Mouse (Mus musculus) limb, embryonic 11.5 days (tissue): ENCODE measurements around the gene Vamp5. TPM values are rescaled to one million over a fixed set of nuclear protein-coding genes. Genes with fewer than 3 reads are reported as not detected.
A peak's percentile ranks its signal among the peaks of the same experiment; 100 is the strongest.

Experiments
- ATAC-seq: fragments of 200-750 bp; cut with Nextera tagmentation; 2 replicates; pipeline ENCODE4 v1.8.0; 2017; ENCODE audit warnings: low read depth; ENCODE audit not compliant: insufficient number of reproducible peaks, low FRiP score, low TSS enrichment
- DNase-seq: peaks from one replicate; pipeline ENCODE4 v3.0.0-alpha.2; 2015; ENCODE audit warnings: low spot score
- H3K27ac ChIP-seq: fragments of 300-500 bp; sonication (generic); replicated peaks from 2 replicates; pipeline ENCODE4 v1.5.1; 2014; ENCODE audit warnings: low read depth, mild to moderate bottlenecking, low read length
- H3K27me3 ChIP-seq: fragments of 300-500 bp; sonication (generic); 2 replicates; pipeline ENCODE4 v1.6.1; 2014; ENCODE audit warnings: mild to moderate bottlenecking, low read length, mixed read lengths; ENCODE audit not compliant: control insufficient read depth, insufficient read depth
- H3K36me3 ChIP-seq: fragments of 300-500 bp; sonication (generic); 2 replicates; pipeline ENCODE4 v1.6.1; 2014; ENCODE audit warnings: mild to moderate bottlenecking, low read length, moderate library complexity, mixed read lengths; ENCODE audit not compliant: control insufficient read depth, insufficient read depth
- H3K4me1 ChIP-seq: fragments of 300-500 bp; sonication (generic); 2 replicates; pipeline ENCODE4 v1.6.1; 2014; ENCODE audit warnings: low read length, mixed read lengths; ENCODE audit not compliant: control insufficient read depth, insufficient read depth
- H3K4me2 ChIP-seq: fragments of 300-500 bp; sonication (generic); 2 replicates; pipeline ENCODE4 v1.6.1; 2014; ENCODE audit warnings: low read depth, mild to moderate bottlenecking, moderate library complexity; ENCODE audit not compliant: severe bottlenecking
- H3K4me3 ChIP-seq: fragments of 300-500 bp; sonication (generic); 2 replicates; pipeline ENCODE4 v1.5.1; 2014; ENCODE audit warnings: low read depth, low read length
- H3K9ac ChIP-seq: fragments of 300-500 bp; sonication (generic); 2 replicates; pipeline ENCODE4 v1.6.1; 2014; ENCODE audit warnings: mild to moderate bottlenecking, low read length
- H3K9me3 ChIP-seq: fragments of 300-500 bp; sonication (generic); 2 replicates; pipeline ENCODE4 v1.6.1; 2016; ENCODE audit warnings: low read length; ENCODE audit not compliant: control insufficient read depth
- WGBS: fragments of 180-500 bp; shearing (Covaris S2); extraction: QIAGEN DNeasy Blood & Tissue Kit; methylation state at CpG from one replicate; pipeline ENCODE4 v1.1.7; 2014; 5-methylcytosine and 5-hydroxymethylcytosine counted together
- polyA plus RNA-seq: library from polyadenylated mRNA; unstranded; fragments of >200 nt; fragmentation: Nextera tagmentation; extraction: Ambion mirVana; gene quantifications from 2 replicates; pipeline ENCODE4 v1.2.1, GENCODE M21; 2014

Gene Vamp5
- polyA plus RNA-seq: 15.2 and 17.0 TPM in 2 replicates

DNA sequence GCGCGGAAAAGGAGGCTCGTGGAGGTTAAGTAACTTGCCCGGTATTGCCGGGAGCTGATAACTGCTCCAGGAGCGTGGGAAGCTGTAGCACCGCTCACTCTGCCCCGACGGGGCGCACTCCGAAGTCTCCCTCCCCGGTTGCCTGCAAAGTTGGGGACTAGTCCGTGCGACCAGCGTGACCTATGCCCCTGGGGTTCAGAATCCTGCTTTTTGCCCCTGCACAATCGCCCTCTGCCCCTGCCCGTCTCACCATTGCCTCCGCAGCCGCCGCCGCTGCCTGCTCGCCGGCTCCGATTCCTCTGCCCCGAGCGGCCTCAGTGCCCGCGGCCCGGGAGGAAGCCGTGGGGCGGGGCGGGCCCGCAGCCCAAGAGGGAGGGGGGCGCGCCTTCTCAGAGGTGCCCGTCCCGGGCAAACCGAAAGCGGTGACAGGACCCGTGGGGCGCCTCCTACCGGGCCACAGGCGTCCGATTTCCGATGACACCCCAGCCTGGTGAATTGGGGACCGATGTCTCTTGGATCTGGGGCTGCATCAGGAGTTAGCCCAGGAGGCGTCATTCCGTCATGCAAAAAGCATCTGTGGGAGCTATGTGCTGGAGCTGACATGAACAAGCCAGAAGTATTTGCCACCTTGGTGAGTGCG lies at the start of gene Vamp5:
Gene Vamp5, minus strand, starts transcription at position 338 of the 640 bp plus-strand sequence.
- peak within 1 kb of the TSS; percentile 39 for H3K4me3 ChIP-seq
- H3K4me2 ChIP-seq: peak within 1 kb of the TSS; percentile 51

DNA sequence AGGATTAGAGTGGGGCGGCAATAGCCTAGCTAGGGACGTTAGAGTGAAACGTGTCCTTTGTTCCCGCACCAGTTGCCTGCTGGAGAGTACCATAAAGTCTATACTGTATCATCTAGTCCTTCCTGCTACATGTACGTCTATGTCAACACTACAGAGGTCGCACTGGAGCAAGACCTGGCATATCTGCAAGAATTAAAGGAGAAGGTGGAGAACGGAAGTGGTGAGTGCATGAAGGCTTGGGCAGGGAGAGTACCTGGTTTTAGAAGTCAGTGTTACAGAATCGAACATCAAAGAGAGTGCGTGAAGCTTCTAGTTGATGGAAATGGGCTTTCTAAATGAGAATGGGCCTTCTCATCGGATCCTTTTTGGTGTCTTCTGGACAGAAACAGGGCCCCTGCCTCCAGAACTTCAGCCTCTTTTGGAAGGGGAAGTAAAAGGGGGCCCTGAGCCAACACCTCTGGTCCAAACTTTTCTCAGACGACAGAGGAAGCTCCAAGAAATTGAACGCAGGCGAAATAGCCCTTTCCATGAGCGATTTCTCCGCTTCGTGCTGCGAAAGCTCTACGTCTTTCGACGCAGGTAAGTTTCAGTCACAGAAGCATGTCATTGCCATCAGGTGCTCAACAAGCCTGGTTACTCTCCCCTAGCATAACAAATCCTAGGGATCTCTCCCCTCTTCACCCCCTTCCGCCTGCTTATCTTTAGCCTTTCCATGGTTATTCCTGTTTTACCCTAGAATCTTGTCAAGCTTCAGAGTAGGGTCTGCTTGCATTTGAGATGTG lies 49.0 kb upstream of the Vamp5 start:
- peaks cover 28% of the 10 kb centered on the region for H3K36me3 ChIP-seq
- no peak overlapping the region for H3K4me2 ChIP-seq
- H3K27ac ChIP-seq: no peak overlapping the region
- H3K4me1 ChIP-seq: no peaks in the 10 kb centered on the region
- DNase-seq: no peak
- WGBS: 89% methylated on average over 21 of the region's 21 CpGs
- ATAC-seq: no peak
- no peaks in the 10 kb centered on the region for H3K9me3 ChIP-seq
- no peaks in the 10 kb centered on the region for H3K27me3 ChIP-seq
- no peak overlapping the region for H3K4me3 ChIP-seq
- H3K9ac ChIP-seq: no peak overlapping the region

More for the DNA sequence above, at the start of gene Vamp5:
- ATAC-seq: peak; percentile 61
- Histone ChIP-seq H3K27me3 (peaks cover 3% of the 10 kb centered on the region; the same call in 1 of the 2 replicates), H3K27ac (no peak within 1 kb of the TSS), H3K9me3 (no peaks in the 10 kb centered on the region), H3K36me3 (no peaks in the 10 kb centered on the region; the same call in 1 of the 2 replicates), H3K9ac (peak within 1 kb of the TSS; percentile 41), H3K4me1 (peaks cover 8% of the 10 kb centered on the region)
- 1% methylated on average over 48 of the region's 49 CpGs for WGBS
- peak; percentile 62 for DNase-seq

DNA sequence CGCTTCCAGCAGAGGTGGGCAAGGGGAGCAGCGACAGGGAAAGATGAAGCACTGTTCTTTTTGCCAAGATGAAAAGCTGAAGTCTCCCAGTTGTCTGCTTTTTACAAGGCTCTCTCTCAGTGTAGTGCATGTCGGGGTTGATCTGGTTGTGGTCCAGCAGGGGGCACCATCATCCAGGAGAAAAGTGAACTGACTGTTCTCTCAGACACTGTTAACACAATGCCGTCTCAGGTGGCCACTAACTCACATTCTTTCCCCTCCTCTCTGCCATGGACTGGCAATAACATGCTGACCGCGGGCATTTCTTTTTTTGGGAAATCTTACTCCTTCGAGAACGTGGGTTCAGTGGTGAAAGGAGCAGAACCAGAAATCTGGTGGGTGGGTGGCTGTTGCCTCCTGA lies 47.8 kb upstream of the Vamp5 start:
- Histone ChIP-seq H3K27me3 (no peaks in the 10 kb centered on the region), H3K4me3 (no peak overlapping the region), H3K27ac (no peak overlapping the region), H3K9ac (no peak overlapping the region), H3K9me3 (no peaks in the 10 kb centered on the region), H3K4me2 (no peak overlapping the region), H3K36me3 (peaks cover 31% of the 10 kb centered on the region), H3K4me1 (no peaks in the 10 kb centered on the region)
- ATAC-seq (0 out of 2 replicates have a peak, but pooled peaks have one; percentile 61), DNase-seq (peak; percentile 84)
- 41% methylated on average over 8 of the region's 8 CpGs for WGBS

DNA sequence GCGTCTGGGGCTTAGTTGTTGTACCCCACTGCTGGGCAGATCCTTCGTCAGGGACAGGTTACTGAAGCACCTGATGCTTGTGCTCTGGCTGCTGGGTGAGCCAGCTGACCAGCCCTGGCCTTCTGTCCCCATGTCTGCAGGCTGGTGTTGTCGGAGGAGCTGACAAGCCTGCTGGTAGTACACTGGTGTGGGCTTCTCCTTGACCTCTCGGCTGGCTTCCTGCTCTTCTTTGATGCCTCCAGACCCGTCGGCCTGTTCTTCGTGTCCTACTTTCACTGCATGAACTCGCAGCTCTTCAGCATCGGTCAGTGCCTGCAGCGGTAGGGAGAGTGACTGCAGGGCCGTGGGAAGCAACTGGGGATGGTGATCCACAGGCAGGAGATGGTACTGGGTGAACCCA lies 45.4 kb upstream of the Vamp5 start:
- no peaks in the 10 kb centered on the region for H3K9me3 ChIP-seq
- WGBS: 94% methylated on average over 11 of the region's 11 CpGs
- no peak overlapping the region for H3K4me2 ChIP-seq
- no peak for DNase-seq
- no peak overlapping the region for H3K9ac ChIP-seq
- no peak for ATAC-seq
- H3K4me1 ChIP-seq: no peaks in the 10 kb centered on the region
- no peak overlapping the region; the same call in 1 of the 2 replicates for H3K27ac ChIP-seq
- H3K36me3 ChIP-seq: peaks cover 25% of the 10 kb centered on the region
- H3K4me3 ChIP-seq: no peak overlapping the region
- no peaks in the 10 kb centered on the region for H3K27me3 ChIP-seq

DNA sequence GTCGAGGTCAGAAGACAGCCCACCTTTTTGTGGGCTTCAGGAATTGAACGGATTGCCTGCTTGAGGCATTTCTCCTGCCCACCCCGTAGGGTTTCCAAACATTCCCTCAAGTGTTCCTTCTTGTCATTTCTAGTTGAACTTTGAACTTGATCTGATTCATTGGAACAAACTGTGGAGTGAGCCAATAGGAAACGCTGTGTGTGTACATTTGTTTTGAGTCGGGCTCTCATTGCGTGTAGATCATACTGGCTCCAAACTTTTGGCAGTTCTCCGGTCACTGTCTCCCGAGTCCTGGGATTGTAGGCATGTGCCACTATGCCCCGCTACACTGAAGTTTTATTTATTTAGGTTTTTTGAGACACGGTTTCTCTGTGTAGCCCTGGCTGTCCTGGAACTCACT lies 40.6 kb upstream of the Vamp5 start:
- no peak for DNase-seq
- no peak for ATAC-seq
- Histone ChIP-seq H3K4me3 (no peak overlapping the region), H3K36me3 (peaks cover 25% of the 10 kb centered on the region), H3K27me3 (no peaks in the 10 kb centered on the region), H3K9ac (no peak overlapping the region), H3K4me2 (no peak overlapping the region), H3K4me1 (no peaks in the 10 kb centered on the region), H3K27ac (no peak overlapping the region), H3K9me3 (no peaks in the 10 kb centered on the region)
- WGBS: 95% methylated on average over 10 of the region's 10 CpGs

DNA sequence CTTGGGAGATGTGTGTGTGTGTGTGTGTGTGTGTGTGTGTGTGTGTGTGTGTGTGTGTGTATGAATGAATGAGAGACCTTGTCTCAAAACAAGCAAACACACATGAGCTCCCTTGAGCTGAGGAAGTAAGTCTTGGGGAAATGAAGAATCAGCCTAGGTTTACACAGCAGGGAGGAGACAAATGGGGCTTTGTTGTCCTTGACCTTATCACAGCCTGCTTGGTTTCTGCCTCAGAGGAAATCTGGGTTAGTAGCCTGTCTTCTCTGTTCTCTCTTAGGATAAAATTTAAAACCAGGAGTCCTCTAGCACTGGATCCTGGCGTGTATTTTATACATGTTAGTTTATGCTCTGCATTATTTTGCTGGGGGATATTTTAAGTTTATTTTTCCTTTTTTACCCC lies 39.5 kb upstream of the Vamp5 start:
- Histone ChIP-seq H3K9me3 (no peaks in the 10 kb centered on the region), H3K27ac (no peak overlapping the region)
- ATAC-seq: no peak

DNA sequence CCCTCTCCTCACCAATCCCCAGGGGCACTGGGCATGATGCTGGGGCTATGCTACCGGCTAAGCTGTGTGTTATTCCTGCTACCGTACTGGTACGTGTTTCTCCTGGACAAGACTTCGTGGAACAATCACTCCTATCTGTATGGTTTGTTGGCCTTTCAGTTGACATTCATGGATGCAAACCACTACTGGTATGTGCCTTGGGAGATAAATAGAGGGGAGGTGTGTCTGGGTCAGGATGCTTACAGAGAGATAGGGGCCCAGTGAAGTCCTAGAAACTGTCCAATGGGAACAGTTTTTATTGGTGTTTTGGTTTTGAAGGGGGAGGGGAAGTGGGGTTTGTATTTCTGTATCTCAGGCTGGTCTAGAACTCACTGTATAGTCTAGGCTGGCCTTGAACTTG lies 38.0 kb upstream of the Vamp5 start:
- Histone ChIP-seq H3K36me3 (peaks cover 10% of the 10 kb centered on the region; the same call in 1 of the 2 replicates), H3K4me2 (no peak overlapping the region), H3K4me3 (no peak overlapping the region), H3K9ac (no peak overlapping the region), H3K27me3 (no peaks in the 10 kb centered on the region), H3K9me3 (no peaks in the 10 kb centered on the region), H3K27ac (no peak overlapping the region), H3K4me1 (peaks cover 4% of the 10 kb centered on the region; the same call in 1 of the 2 replicates)
- no peak for ATAC-seq
- no peak for DNase-seq
- whole genome bisulfite sequencing: 89% methylated on average over 4 of the region's 4 CpGs

More for the DNA sequence above, 39.5 kb upstream of the Vamp5 start:
- H3K36me3 ChIP-seq: peaks cover 17% of the 10 kb centered on the region; the same call in 1 of the 2 replicates
- no peak overlapping the region for H3K4me3 ChIP-seq
- H3K9ac ChIP-seq: no peak overlapping the region
- H3K4me2 ChIP-seq: no peak overlapping the region
- 94% methylated on average over 1 of the region's 1 CpGs for WGBS
- no peaks in the 10 kb centered on the region for H3K27me3 ChIP-seq
- no peak for DNase-seq
- peaks cover 4% of the 10 kb centered on the region; the same call in 1 of the 2 replicates for H3K4me1 ChIP-seq

DNA sequence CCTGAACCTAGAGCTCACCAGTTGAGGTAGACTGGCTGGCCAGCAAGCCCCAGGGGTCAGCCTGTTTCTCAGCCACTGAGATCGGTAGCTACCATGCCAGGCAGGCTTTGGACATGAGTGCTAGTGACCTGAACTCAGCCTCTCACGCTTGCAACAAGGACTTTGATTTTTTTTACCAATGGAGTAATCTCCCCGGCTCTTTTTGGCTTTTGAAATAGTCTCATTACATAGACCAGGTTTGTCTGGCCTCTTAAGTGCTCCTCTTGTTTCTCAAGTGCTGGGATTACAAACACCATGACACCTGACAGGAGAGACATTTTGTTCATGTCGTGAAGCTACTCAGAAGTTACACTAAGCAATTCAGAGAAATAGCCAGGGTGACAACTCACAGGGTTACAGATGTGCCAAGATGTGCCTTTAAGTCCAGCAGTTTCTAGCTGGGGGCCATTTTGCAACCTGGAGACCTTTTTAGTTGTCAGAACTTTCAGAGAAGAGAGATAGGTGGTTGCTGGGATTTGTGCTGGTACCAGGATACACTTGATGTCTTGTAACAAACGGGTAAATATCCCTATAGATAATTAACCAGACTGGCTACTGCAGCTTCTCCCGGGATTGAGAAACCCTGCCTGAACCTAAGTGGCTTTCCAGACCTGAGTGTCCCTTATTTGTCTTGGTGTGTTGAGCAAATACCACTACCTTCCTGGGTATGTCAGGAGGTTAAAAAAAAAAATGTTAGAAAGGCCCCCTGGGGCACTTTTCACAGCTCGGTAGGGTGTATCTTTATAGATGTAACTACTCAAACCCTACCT lies 35.9 kb upstream of the Vamp5 start:
- no peak for ATAC-seq
- Histone ChIP-seq H3K9me3 (no peaks in the 10 kb centered on the region), H3K4me1 (peaks cover 4% of the 10 kb centered on the region; the same call in 1 of the 2 replicates), H3K27me3 (no peaks in the 10 kb centered on the region), H3K4me2 (no peak overlapping the region), H3K27ac (no peak overlapping the region), H3K36me3 (peaks cover 10% of the 10 kb centered on the region; the same call in 1 of the 2 replicates), H3K9ac (no peak overlapping the region; the same call in 1 of the 2 replicates), H3K4me3 (no peak overlapping the region)
- 87% methylated on average over 7 of the region's 7 CpGs for WGBS
- no peak for DNase-seq
